Mouse (Mus musculus) spleen, postnatal 0 days (tissue): Measurements from ENCODE around the gene Polr1c. TPM values are rescaled to one million over a fixed set of nuclear protein-coding genes. Genes with fewer than 3 reads are reported as not detected.

Experiments
- microRNA counts: library from miRNA; unstranded; fragments of <30 nt; microRNA quantifications from one replicate; lab custom pipeline; 2015
- polyA plus RNA-seq: library from polyadenylated mRNA; unstranded; fragments of >200 nt; fragmentation: Nextera tagmentation; extraction: Ambion mirVana; gene quantifications from 2 replicates; pipeline ENCODE4 v1.2.1, GENCODE M21; 2015

The Polr1c gene
- polyA plus RNA-seq, result 51.1 and 52.9 TPM in 2 replicates

GRCm38 (mm10) chr17:46247512-46248188 is at the start of gene Polr1c, which contains the start of gene Yipf3:
Gene Polr1c, minus strand, starts transcription at chr17:46248054.
Gene Yipf3, plus strand, starts transcription at chr17:46248080.

GRCm38 (mm10) chr17:46282483-46283123 is 34.7 kb upstream of the Polr1c start, which contains the start of gene Tjap1:
Gene Tjap1, minus strand, starts transcription at chr17:46283026.

GRCm38 (mm10) chr17:46253452-46254084 is 5.7 kb upstream of the Polr1c start, which contains the start of gene Lrrc73:
Gene Lrrc73, plus strand, starts transcription at chr17:46253531.

GRCm38 (mm10) chr17:46202421-46203071 is 45.3 kb downstream of the Polr1c start, which contains the start of the genes Polh and Xpo5:
Gene Polh, minus strand, starts transcription at chr17:46202645.
Gene Xpo5, plus strand, starts transcription at chr17:46202782.

MicroRNA genes within 50 kb of the gene (microRNA counts, 519-probe panel; counts per million panel counts)
- microRNA mmu-miR-693-3p (lab: Ali Mortazavi, UCI) (88.3 counts per million), microRNA mmu-miR-693-5p (lab: Ali Mortazavi, UCI) (88.3 counts per million)

Other genes starting within 250 kb of the Polr1c start
- gene Vegfa, start 215.7 kb downstream of the Polr1c start, polyA plus RNA-seq, result 4.3 and 5.8 TPM in 2 replicates
- 77.6 and 81.4 TPM in 2 replicates for gene Mrps18a, start 137.1 kb downstream of the Polr1c start, polyA plus RNA-seq
- 2.0 and 2.7 TPM in 2 replicates for gene Rsph9, start 103.8 kb downstream of the Polr1c start, polyA plus RNA-seq
- gene Mad2l1bp, start 94.5 kb downstream of the Polr1c start, polyA plus RNA-seq, result 42.7 and 48.3 TPM in 2 replicates
- gene Gtpbp2, start 87.0 kb downstream of the Polr1c start, polyA plus RNA-seq, result 41.0 and 41.4 TPM in 2 replicates
- 21.5 and 23.3 TPM in 2 replicates for gene Polh, start 45.4 kb downstream of the Polr1c start, polyA plus RNA-seq
- 17.3 and 18.1 TPM in 2 replicates for gene Xpo5, start 45.3 kb downstream of the Polr1c start, polyA plus RNA-seq
- 57.2 and 72.5 TPM in 2 replicates for gene Yipf3, start within 50 bp of the Polr1c start, polyA plus RNA-seq
- gene Lrrc73, start 5.5 kb upstream of the Polr1c start, polyA plus RNA-seq, result 0.12 and 0.13 TPM in 2 replicates
- gene Tjap1, start 35.0 kb upstream of the Polr1c start, polyA plus RNA-seq, result 12.8 and 13.7 TPM in 2 replicates
- 0.11 and 0.14 TPM in 2 replicates for gene Dlk2, start 49.4 kb upstream of the Polr1c start, polyA plus RNA-seq
- gene Abcc10, start 80.3 kb upstream of the Polr1c start, polyA plus RNA-seq, result 2.1 and 2.7 TPM in 2 replicates
- 2.9 and 3.3 TPM in 2 replicates for gene Zfp318, start 135.7 kb upstream of the Polr1c start, polyA plus RNA-seq
- 0.33 TPM in 1 of 2 replicates, not detected in the other for gene Crip3, start 180.9 kb upstream of the Polr1c start, polyA plus RNA-seq
- gene Slc22a7, start 190.4 kb upstream of the Polr1c start, polyA plus RNA-seq, result not detected in 2 replicates
- not detected in 2 replicates for gene Ttbk1, start 239.6 kb upstream of the Polr1c start, polyA plus RNA-seq
- gene Dnph1, start 248.7 kb upstream of the Polr1c start, polyA plus RNA-seq, result 27.4 and 31.3 TPM in 2 replicates